Mouse (Mus musculus): ENCODE measurements around the gene Myo1f. TPM values are rescaled to one million over a fixed set of nuclear protein-coding genes. Genes with fewer than 3 reads are reported as not detected.

The Myo1f gene
- polyA plus RNA-seq (2016; fragmentation: Nextera tagmentation; extraction: Ambion mirVana): 1.6 and 2.2 TPM in 2 replicates

DNA sequence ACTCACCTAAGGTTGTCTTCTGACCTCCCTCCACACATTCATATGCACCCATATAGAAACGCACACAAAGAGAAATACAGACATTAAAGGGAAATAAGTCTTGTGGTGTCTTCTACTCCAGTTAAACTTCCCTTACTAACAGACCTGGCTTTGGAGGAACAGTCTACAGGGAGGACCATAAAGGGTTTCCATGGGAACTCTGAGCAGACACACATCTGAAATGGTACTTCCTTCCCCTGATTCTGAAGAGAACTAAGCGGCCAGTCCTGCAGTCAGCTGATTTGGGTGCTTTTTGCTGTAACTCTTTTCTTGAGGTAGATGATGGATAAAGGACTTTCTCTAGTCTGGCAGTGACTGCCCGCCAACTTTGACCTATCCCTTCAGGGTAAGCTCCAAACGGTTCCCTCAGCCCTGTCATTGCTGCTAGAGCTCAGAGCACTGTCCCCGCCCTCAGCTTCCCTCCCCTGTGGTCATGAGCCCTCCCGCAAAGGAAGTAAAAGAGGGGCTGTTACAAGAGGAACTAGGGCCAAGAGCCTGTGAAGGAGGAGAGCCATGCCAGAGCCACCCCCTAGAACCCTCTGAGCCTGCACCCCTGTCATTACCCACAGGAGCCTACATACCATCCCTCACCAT, at the start of gene Myo1f:
Myo1f (plus strand) TSS at position 485 of the 633 bp plus-strand sequence.
- DNase-seq (ENCODE audit: extremely low spot score, low spot score): no peak
- Histone ChIP-seq H3K27me3 (ENCODE audit: poor library complexity, severe bottlenecking) (no peaks in the 10 kb centered on the region), H3K4me1 (no peaks in the 10 kb centered on the region), H3K36me3 (replicated peaks) (peaks cover 30% of the 10 kb centered on the region), H3K9me3 (no peaks in the 10 kb centered on the region), H3K27ac (no peak within 1 kb of the TSS), H3K4me3 (no peak within 1 kb of the TSS)
- 49% methylated on average over 6 of the region's 6 CpGs for WGBS

DNA sequence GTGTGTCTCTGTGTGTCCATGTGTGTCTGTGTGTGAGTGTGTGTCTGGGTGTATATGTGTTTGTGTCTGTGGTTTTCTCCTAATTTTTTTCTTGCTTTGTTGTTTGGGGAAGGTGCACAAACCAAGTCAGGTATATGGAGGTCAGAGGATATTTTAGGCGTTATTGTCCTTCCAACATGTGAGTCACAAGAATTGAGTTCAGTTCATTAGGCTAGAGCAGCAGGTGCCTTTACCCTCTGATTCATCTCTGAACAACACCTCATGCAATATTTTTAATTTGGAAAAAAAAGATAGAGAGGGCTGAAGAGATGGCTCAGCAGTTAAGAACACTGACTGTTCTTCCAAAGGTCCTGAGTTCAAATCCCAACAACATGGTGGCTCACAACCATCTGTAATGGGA, 47.1 kb upstream of the Myo1f start:
- Histone ChIP-seq H3K27ac (no peak overlapping the region), H3K4me1 (peaks cover 3% of the 10 kb centered on the region; the same call in 1 of the 2 replicates), H3K36me3 (replicated peaks) (no peaks in the 10 kb centered on the region), H3K9me3 (no peaks in the 10 kb centered on the region), H3K4me3 (no peak overlapping the region), H3K27me3 (ENCODE audit: poor library complexity, severe bottlenecking) (no peaks in the 10 kb centered on the region)
- 92% methylated on average over 1 of the region's 1 CpGs for WGBS
- no peak for DNase-seq (ENCODE audit: extremely low spot score, low spot score)

DNA sequence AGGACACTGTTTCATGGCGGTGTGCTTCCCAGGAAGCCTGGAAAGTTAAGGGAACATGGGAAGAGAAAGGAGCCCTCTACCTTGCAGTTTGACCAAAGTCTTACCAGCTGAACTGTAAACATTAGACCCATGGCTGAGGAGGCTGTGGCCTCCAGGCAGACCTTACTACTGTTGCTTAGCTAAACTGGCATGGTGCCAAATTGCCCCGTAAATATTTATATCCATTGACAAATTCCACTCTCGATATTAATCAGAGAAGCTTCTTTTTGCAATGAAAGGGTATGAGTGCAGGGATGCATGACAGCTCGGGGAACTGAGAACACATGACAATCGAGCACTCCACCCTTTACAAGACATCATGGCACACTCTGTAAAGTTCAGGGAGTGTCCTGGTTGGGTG, 45.3 kb upstream of the Myo1f start:
- H3K4me3 ChIP-seq: no peak overlapping the region
- no peaks in the 10 kb centered on the region for H3K27me3 ChIP-seq (ENCODE audit: poor library complexity, severe bottlenecking)
- 84% methylated on average over 5 of the region's 5 CpGs for WGBS
- no peaks in the 10 kb centered on the region for H3K9me3 ChIP-seq
- no peak for DNase-seq (ENCODE audit: extremely low spot score, low spot score)
- no peak overlapping the region for H3K27ac ChIP-seq
- no peaks in the 10 kb centered on the region for H3K36me3 ChIP-seq (replicated peaks)
- H3K4me1 ChIP-seq: peaks cover 3% of the 10 kb centered on the region; the same call in 1 of the 2 replicates

DNA sequence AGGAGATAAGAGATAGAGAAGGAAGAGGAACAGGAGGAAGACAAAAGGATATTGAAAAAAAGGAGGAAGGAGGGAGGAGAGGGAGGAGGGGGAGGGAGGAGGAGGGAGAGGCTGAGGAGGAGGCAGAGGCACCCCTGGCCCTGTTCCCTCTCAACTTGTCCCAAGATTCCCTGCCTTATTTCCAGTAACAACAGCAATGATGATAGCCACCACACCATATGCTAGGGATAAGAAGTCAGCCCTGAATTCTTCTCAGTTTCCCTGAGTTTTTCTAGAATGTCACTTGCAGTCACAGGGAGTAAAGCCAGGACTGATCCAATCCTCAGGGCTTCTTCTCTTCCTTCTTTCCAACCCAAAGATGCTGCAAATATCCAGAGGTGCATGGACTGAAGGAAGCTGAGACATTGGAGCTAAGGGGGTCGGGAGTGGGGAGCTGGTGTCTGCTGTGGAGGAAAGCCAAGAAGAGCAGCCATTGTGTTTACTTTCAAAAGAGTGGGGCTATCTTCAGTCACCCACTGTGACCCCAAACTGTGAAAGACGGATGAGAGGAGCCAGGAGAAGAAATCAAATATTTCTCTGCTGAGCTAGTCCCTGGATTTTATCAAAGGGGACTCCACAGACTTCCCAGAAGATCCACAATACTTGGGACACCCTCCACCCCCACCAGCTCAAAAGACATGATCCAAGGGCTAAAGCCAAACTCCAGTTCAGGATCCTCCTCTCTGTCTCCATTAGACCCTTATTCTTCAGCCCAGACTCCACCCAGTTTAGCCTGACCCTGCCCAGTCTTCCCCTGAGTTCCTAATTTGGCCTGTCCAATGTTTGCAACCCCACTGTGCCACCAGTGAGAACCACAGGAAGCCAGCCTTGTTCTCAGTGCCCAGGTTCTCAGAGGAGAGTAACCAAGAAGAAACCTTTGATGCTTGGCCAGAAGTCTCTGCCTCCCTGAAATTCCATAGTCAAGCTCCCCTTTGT, 42.8 kb upstream of the Myo1f start:
- DNase-seq (ENCODE audit: extremely low spot score, low spot score): no peak
- 29% methylated on average over 2 of the region's 2 CpGs for WGBS
- H3K27ac ChIP-seq: no peak overlapping the region
- H3K4me1 ChIP-seq: peaks cover 3% of the 10 kb centered on the region; the same call in 1 of the 2 replicates
- H3K27me3 ChIP-seq (ENCODE audit: poor library complexity, severe bottlenecking): no peaks in the 10 kb centered on the region
- H3K4me3 ChIP-seq: no peak overlapping the region
- H3K36me3 ChIP-seq (replicated peaks): no peaks in the 10 kb centered on the region
- H3K9me3 ChIP-seq: no peaks in the 10 kb centered on the region

DNA sequence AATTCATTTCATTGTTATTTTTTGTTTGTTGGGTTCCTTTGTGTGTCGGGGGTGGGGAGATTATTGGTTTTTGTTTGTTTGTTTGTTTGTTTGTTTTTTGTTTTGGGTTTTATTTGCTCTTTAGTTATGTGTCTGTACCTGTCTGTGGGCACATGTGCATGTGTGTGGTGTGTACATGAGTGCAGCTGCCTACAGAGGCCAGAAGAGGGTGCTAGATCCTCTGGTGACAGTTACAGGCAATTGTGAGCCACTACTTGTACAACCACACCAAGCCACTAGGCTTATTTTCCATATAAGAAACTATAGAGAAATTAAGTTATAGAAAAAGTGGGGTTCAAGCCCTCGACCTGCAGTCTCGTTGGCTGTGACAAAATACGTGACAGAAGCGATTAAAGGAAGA, 41.6 kb upstream of the Myo1f start:
- no peaks in the 10 kb centered on the region for H3K9me3 ChIP-seq
- H3K36me3 ChIP-seq (replicated peaks): no peaks in the 10 kb centered on the region
- no peaks in the 10 kb centered on the region for H3K27me3 ChIP-seq (ENCODE audit: poor library complexity, severe bottlenecking)
- H3K4me3 ChIP-seq: no peak overlapping the region
- peaks cover 3% of the 10 kb centered on the region; the same call in 1 of the 2 replicates for H3K4me1 ChIP-seq
- WGBS: 94% methylated on average over 5 of the region's 5 CpGs
- DNase-seq (ENCODE audit: extremely low spot score, low spot score): no peak
- H3K27ac ChIP-seq: no peak overlapping the region

DNA sequence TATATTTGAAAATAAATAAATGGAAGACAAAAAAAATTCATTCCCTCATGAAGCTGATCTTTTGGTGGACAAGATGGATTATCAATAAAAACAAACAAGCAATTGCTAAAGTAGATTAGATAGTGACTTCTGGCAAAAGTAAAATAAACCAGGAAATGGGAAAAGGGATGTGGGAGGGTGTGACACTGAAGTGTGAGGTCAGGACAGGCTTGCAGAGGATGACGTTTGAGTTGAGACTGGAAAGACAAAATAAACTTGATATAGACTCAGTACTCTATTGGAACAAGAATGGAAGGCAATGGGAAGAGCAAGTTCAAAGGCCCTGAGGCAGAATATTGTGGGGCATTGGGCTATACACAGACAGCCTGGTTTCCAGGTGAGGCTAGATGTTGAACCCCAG, 35.1 kb upstream of the Myo1f start:
- no peak for DNase-seq (ENCODE audit: extremely low spot score, low spot score)
- no peaks in the 10 kb centered on the region for H3K36me3 ChIP-seq (replicated peaks)
- H3K4me3 ChIP-seq: no peak overlapping the region
- no peaks in the 10 kb centered on the region for H3K27me3 ChIP-seq (ENCODE audit: poor library complexity, severe bottlenecking)
- H3K27ac ChIP-seq: no peak overlapping the region
- 72% methylated on average over 1 of the region's 1 CpGs for WGBS
- no peaks in the 10 kb centered on the region for H3K9me3 ChIP-seq
- peaks cover 41% of the 10 kb centered on the region for H3K4me1 ChIP-seq

DNA sequence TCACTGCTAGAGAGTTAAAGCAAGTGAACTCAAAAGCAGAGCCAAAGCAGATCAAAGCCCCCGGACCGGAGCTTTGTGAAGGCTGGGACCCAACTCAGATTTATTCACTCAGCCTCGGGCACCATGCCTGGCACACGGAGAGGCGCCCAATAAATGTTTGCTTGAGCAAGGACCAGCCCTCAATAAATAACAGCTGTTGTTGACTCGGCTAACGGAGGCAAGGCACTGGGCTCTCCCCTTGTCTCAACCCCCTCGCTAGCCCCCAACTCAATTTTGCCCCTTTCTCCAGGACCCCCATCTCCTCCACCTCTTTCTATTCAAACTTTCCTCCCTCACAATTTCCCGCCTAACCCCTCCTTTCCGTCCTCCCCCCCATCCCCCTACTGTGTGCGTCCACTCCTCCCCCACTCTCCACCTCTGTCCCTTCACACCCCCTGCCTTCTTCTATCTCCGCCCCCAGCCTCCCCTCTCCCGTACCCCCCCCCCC, 32.0 kb upstream of the Myo1f start:
- no peaks in the 10 kb centered on the region for H3K27me3 ChIP-seq (ENCODE audit: poor library complexity, severe bottlenecking)
- no peak for DNase-seq (ENCODE audit: extremely low spot score, low spot score)
- H3K27ac ChIP-seq: peak overlapping the region; percentile 92
- H3K4me1 ChIP-seq: peaks cover 55% of the 10 kb centered on the region
- H3K36me3 ChIP-seq (replicated peaks): peaks cover 10% of the 10 kb centered on the region
- H3K4me3 ChIP-seq: peak overlapping the region; percentile 71
- no peaks in the 10 kb centered on the region for H3K9me3 ChIP-seq
- 4% methylated on average over 12 of the region's 13 CpGs for WGBS

DNA sequence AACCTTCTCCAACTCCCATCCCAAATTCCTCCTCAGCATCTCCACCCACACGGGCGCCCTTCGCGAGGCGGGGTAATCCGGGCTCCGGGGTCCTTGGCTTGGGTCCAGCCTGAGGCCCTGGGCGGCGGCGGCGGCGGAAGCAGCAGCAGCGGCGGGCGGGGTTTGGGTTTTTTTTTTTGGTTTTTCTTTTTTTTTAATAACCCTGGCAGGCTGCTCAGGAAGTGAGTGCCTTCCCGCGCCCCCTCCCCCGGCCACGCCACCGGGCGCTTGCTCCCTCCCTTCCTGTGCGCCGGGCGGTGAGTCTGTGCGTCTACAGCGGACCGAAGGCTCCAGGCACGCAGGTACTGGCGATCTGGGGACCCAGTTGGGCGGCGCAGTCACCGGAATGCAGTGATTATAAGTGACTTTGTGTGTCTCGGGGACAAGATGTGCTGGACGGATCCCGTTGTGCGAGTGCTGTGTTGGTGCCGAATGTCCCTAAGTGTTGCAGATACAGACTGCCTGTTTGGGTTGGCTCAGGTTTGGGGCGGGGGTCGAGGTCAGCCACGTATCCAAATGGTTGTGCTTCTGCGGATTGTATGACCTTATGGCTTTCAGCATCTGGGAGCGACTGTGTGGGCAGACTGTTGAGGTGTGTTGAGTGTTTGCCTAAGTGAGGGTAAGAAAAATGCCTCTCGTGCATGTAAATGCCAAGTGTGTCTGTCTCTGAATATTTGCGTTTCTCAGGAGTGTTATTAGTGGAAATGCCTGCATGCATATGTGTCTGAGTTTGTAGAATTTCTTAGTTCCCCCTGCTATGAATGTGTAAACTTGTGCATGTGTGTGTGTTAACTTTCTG, 31.4 kb upstream of the Myo1f start, which contains the start of gene Adamts10:
Adamts10 (plus strand) TSS at position 287 of the 838 bp plus-strand sequence.
- peak within 1 kb of the TSS; percentile 71 for H3K4me3 ChIP-seq
- under 1% methylated on average over 44 of the region's 44 CpGs for WGBS
- no peaks in the 10 kb centered on the region for H3K9me3 ChIP-seq
- H3K27me3 ChIP-seq (ENCODE audit: poor library complexity, severe bottlenecking): no peaks in the 10 kb centered on the region
- peak within 1 kb of the TSS; percentile 92 for H3K27ac ChIP-seq
- peaks cover 16% of the 10 kb centered on the region for H3K36me3 ChIP-seq (replicated peaks)
- DNase-seq (ENCODE audit: extremely low spot score, low spot score): peak; percentile 82
- H3K4me1 ChIP-seq: peaks cover 55% of the 10 kb centered on the region

DNA sequence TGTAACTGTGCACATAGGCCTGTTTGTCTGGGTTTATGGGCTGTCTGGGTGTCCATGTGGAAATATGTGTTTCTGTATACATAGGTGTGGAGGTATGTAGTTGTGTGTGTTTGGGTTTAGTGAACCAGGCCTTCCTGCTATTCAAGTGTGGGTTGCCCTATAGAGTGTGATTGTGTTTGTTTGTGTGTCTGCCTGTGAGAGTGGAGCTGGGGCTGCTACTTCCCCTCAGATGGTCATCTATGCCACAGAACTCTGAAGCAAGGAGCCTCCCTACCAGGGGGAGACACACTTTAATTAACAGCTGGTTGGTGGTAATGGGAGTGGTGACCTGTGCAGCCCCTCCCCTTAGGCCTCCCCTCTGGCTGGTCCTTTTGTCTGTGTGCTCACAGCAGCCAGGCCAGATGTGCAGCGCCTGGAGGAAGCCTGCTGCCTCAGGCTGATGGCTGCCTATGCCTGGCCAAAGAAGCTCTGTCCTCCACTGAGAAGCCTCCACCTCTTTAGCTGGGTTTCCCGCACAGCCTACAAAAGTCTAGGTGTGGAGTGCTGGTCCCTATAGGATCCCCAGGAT, 30.6 kb upstream of the Myo1f start:
- H3K4me1 ChIP-seq: peaks cover 55% of the 10 kb centered on the region
- 7% methylated on average over 2 of the region's 2 CpGs for WGBS

DNA sequence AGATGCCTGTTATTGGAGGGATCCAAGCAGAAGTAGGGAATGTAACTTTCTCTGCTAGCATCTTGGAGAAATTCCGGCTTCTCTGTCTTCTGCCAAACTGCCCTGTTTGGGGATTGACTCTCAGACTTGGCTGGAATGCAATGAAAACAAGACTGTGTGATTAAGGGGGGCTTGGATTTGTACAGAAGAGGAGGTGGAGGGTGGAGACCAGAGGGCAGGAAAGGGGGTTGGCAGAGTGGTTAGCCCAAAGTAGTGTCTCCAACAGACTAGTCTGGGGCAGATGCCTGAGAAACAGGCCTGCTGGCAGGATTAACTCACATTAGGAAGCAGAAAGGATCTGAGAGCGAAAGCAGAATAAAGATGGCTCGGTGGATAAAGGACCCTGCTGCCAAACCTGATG, 29.0 kb upstream of the Myo1f start:
- Histone ChIP-seq H3K36me3 (replicated peaks) (peaks cover 40% of the 10 kb centered on the region), H3K27me3 (ENCODE audit: poor library complexity, severe bottlenecking) (no peaks in the 10 kb centered on the region), H3K4me1 (peaks cover 48% of the 10 kb centered on the region), H3K9me3 (no peaks in the 10 kb centered on the region), H3K4me3 (no peak overlapping the region), H3K27ac (0 out of 2 replicates have a peak overlapping the region, but pooled peaks have one; percentile 8)
- DNase-seq (ENCODE audit: extremely low spot score, low spot score): no peak
- 70% methylated on average over 3 of the region's 3 CpGs for WGBS

More for the DNA sequence above, 30.6 kb upstream of the Myo1f start:
- DNase-seq (ENCODE audit: extremely low spot score, low spot score): peak; percentile 45
- Histone ChIP-seq H3K36me3 (replicated peaks) (peaks cover 24% of the 10 kb centered on the region), H3K27ac (peak overlapping the region; percentile 92), H3K9me3 (no peaks in the 10 kb centered on the region), H3K4me3 (peak overlapping the region; percentile 71), H3K27me3 (ENCODE audit: poor library complexity, severe bottlenecking) (no peaks in the 10 kb centered on the region)

DNA sequence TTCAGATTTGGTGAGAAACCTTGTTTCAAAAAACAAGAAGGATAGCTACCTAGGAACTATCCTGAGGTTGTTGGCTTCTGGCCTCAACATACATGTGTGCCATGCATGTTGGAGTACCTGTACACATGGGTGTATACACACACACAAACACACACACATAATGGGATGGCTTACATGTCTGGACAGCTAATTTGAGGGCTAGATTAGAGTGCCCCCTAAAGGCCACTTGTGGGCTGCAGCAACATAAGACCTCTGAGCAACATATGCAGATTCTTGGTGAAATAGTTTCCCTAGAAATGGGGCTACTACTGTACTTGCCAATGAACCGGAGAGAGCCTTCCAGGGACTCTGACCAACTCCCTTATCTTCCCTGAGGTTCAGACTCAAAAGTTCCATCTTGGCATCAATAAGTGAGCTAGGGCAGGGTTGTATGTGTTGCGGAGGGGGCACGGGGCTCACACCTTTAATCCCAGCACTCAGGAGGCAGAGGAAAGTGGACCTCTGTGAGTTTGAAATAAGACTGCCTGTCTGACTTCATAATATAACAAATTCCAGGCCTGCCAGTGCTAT, 16.3 kb upstream of the Myo1f start:
- H3K27me3 ChIP-seq (ENCODE audit: poor library complexity, severe bottlenecking): no peaks in the 10 kb centered on the region
- no peak for DNase-seq (ENCODE audit: extremely low spot score, low spot score)
- H3K4me1 ChIP-seq: no peaks in the 10 kb centered on the region
- peaks cover 58% of the 10 kb centered on the region for H3K36me3 ChIP-seq (replicated peaks)
- WGBS: 93% methylated on average over 3 of the region's 3 CpGs
- H3K4me3 ChIP-seq: no peak overlapping the region
- H3K27ac ChIP-seq: no peak overlapping the region
- H3K9me3 ChIP-seq: no peaks in the 10 kb centered on the region
